Mouse (Mus musculus) heart, postnatal 0 days (tissue): ENCODE data around the gene Cdip1. TPM values are rescaled to one million over a fixed set of nuclear protein-coding genes. Genes with fewer than 3 reads are reported as not detected.
A peak's percentile ranks its signal among the peaks of the same experiment; 100 is the strongest.

Experiments
- ATAC-seq: fragments of 200-750 bp; cut with Nextera tagmentation; 2 replicates; pipeline ENCODE4 v1.8.0; 2017; ENCODE audit warnings: low read depth, moderate number of reproducible peaks, moderate library complexity; ENCODE audit not compliant: insufficient read depth
- DNase-seq: peaks from one replicate; pipeline ENCODE4 v3.0.0-alpha.2; 2016; ENCODE audit warnings: low spot score
- H3K27ac ChIP-seq: fragments of 300-500 bp; sonication (generic); 2 replicates; pipeline ENCODE4 v1.5.1; 2014; ENCODE audit warnings: low read depth, mild to moderate bottlenecking
- H3K27me3 ChIP-seq: fragments of 300-500 bp; sonication (generic); 2 replicates; pipeline ENCODE4 v1.6.1; 2014; ENCODE audit warnings: low read length, mixed read lengths; ENCODE audit not compliant: control insufficient read depth, insufficient read depth
- H3K36me3 ChIP-seq: fragments of 300-500 bp; sonication (generic); replicated peaks from 2 replicates; pipeline ENCODE4 v1.6.1; 2014; ENCODE audit warnings: low read length, mixed read lengths; ENCODE audit not compliant: control insufficient read depth, insufficient read depth
- H3K4me1 ChIP-seq: fragments of 300-500 bp; sonication (generic); 2 replicates; pipeline ENCODE4 v1.6.1; 2014; ENCODE audit warnings: antibody characterized with exemption; ENCODE audit not compliant: control insufficient read depth, insufficient read depth
- H3K4me2 ChIP-seq: fragments of 300-500 bp; sonication (generic); 2 replicates; pipeline ENCODE4 v1.6.1; 2014; ENCODE audit warnings: low read depth, mild to moderate bottlenecking, low read length, moderate library complexity
- H3K4me3 ChIP-seq: fragments of 300-500 bp; sonication (generic); 2 replicates; pipeline ENCODE4 v1.5.1; 2014; ENCODE audit warnings: low read depth, low read length
- H3K9ac ChIP-seq: fragments of 300-500 bp; sonication (generic); replicated peaks from 2 replicates; pipeline ENCODE4 v1.6.1; 2014; ENCODE audit warnings: low read depth, low read length, mixed read lengths
- H3K9me3 ChIP-seq: fragments of 300-500 bp; sonication (generic); replicated peaks from 2 replicates; pipeline ENCODE4 v1.6.1; 2016; ENCODE audit warnings: low read length; ENCODE audit not compliant: control insufficient read depth
- CTCF ChIP-seq: IDR thresholded peaks from 2 replicates; pipeline ENCODE4 v1.5.1; 2016; ENCODE audit warnings: antibody characterized with exemption, control low read depth, low read depth
- EP300 ChIP-seq: IDR thresholded peaks from 2 replicates; pipeline ENCODE4 v1.6.1; 2016; ENCODE audit warnings: antibody characterized with exemption, low read depth
- WGBS: fragments of 180-500 bp; shearing (Covaris S2); extraction: QIAGEN DNeasy Blood & Tissue Kit; methylation state at CpG from one replicate; pipeline ENCODE4 v1.1.7; 2014; 5-methylcytosine and 5-hydroxymethylcytosine counted together
- polyA plus RNA-seq: library from polyadenylated mRNA; unstranded; fragments of >200 nt; fragmentation: Nextera tagmentation; extraction: Ambion mirVana; gene quantifications from 2 replicates; pipeline ENCODE4 v1.2.1, GENCODE M21; 2015
- total RNA-seq: library from RNA; depleted of rRNA; stranded (reverse); fragments of >200 nt; gene quantifications from 2 replicates; pipeline ENCODE4 v1.2.3, GENCODE M21; 2014; ENCODE audit warnings: low replicate concordance; rRNA removed

Cdip1 gene
- total RNA-seq: 149 and 160 TPM in 2 replicates
- 121 and 123 TPM in 2 replicates for polyA plus RNA-seq

DNA sequence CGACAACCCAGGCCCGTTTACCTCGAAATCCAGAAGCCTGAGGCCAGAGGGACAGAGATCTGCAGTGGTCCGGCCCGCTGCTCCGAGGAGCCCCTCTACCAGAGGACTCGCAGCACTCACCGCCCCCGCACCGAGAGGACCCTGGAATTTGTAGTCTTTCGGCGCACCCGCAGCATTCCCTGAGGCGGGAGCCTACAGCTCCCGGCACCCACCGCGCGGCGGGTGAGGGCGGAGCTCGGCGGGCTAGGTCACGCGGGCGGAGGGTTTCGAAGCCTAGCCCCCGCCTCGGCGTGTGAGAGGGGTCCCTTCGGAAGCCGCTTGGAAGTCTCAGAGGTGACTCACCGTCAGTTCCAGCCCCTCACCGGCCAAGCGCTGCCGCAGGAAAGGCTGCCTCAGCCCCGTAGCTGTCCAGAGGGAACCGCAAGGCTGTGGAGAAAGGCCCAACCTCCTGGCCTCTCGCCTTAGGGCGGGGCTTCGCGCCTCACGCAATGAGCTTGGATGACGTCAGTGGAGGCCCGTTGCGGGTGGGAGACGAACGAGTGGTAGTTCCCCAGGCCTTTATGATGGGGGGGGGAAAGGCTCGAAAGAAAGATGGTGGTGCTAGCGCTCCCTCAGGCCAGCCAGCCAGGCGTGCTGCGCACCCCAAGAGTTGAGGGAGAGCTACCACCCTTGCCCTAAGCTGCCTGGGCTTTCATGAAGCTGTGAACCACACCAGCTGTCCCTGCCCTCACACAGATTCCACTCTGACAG is at the start of gene Cdip1:
Cdip1 (minus strand) TSS at position 483 of the 750 bp plus-strand sequence.
- ATAC-seq: peak; percentile 97
- DNase-seq: peak; percentile 93
- H3K4me3 ChIP-seq: peak within 1 kb of the TSS; percentile 82
- 1% methylated on average over 47 of the region's 51 CpGs for WGBS
- H3K27me3 ChIP-seq: no peaks in the 10 kb centered on the region
- peak within 1 kb of the TSS; percentile 80 for H3K4me2 ChIP-seq
- H3K27ac ChIP-seq: peak within 1 kb of the TSS; percentile 97
- no peaks in the 10 kb centered on the region for H3K9me3 ChIP-seq
- H3K36me3 ChIP-seq: peaks cover 1% of the 10 kb centered on the region; the same call in 1 of the 2 replicates
- peaks cover 39% of the 10 kb centered on the region for H3K4me1 ChIP-seq
- TF ChIP-seq CTCF (no peak), EP300 (no peak)
- H3K9ac ChIP-seq: peak within 1 kb of the TSS; percentile 89

DNA sequence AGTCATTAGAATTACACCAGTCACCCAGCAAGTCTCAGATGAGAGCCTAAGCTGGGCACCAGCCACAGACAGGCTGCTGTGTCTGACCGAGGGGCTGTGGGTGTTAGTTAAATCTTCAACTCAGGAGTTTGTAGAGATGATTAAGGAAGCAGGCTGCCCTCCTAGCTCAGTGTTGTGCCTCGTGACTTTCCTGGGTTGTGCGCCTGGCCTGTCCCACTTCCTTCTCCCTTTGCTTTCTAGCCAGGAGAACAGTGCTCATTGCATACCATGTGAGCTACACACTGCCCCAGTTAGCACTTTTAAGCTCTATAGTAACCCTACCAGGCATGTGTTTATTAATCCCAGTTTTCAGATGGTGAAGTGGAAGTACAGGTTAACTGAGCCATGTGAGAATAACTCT is 49.5 kb upstream of the Cdip1 start:
- Histone ChIP-seq H3K36me3 (no peaks in the 10 kb centered on the region), H3K9me3 (no peaks in the 10 kb centered on the region), H3K27ac (no peak overlapping the region), H3K4me2 (no peak overlapping the region), H3K4me1 (no peaks in the 10 kb centered on the region), H3K9ac (no peak overlapping the region), H3K4me3 (no peak overlapping the region), H3K27me3 (no peaks in the 10 kb centered on the region)
- TF ChIP-seq EP300: no peak
- TF ChIP-seq CTCF: no peak
- WGBS: 68% methylated on average over 3 of the region's 3 CpGs
- no peak for ATAC-seq
- no peak for DNase-seq

DNA sequence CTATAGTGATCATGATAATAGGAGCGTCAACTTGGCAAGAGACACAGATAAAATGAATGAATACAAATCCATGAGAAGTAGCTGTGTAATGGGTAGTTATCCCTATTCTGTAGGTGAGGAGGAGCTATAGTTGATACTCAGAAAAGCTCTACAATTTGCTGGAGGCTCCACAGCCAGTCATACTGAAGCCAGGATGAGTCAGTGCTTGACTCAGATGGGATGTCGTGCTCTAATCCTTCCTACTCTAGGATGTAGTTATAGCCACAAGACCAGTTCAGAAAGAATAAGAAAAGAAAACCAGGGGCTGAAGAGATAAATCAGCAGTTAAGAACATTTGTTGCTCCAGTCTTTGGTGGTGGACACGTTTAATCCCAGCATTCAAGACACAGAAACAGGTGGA is 47.5 kb upstream of the Cdip1 start:
- 69% methylated on average over 3 of the region's 3 CpGs for WGBS
- Histone ChIP-seq H3K4me1 (no peaks in the 10 kb centered on the region), H3K4me2 (no peak overlapping the region), H3K27ac (no peak overlapping the region), H3K27me3 (no peaks in the 10 kb centered on the region), H3K36me3 (no peaks in the 10 kb centered on the region), H3K9ac (no peak overlapping the region), H3K4me3 (no peak overlapping the region), H3K9me3 (no peaks in the 10 kb centered on the region)
- ATAC-seq (no peak), DNase-seq (no peak)
- TF ChIP-seq CTCF (no peak), EP300 (no peak)

DNA sequence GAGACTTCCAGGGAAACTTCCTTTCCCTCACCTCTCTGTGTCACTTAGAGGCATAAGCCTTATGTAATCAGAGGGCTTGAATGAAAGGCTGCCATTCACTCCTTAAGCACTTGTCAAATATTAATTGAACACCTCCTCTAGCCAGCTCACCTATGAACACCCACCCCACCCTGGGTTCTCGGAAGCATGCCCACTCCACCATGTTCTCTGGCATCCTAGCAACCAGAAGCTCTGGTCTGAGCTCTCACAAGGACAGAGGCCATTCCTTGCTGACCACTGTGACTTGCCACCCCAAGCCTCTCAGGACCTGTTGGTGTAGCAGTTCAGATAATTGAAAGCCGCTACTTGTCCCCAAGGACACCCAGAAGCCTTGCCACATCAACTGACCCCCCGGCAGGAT is 45.1 kb upstream of the Cdip1 start, which contains the start of gene 4930562C15Rik:
4930562C15Rik (plus strand) TSS at position 226 of the 400 bp plus-strand sequence.
- ATAC-seq: no peak
- TF ChIP-seq EP300: no peak
- no peak for TF ChIP-seq CTCF
- DNase-seq: no peak

DNA sequence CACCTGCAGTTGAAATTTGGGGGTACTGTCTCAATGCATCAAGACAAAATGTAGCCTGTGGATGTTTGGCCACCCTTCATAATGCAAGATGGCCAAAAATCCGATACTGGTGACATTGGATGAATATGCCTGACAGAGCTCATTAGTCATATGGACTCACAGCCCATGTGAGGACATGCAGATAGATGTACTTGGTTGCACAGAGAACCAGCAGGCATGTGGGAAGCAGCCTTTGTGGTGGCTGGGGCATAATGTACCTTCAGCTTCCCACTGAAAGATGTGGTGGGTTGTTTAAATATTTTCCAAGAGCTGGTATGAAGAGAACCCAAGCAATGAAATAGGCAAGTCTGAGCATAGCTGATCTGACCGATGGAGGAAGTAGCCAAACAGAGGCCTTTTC is 43.8 kb upstream of the Cdip1 start:
- Histone ChIP-seq H3K9ac (no peak overlapping the region), H3K4me2 (no peak overlapping the region)

More for the DNA sequence above, 45.1 kb upstream of the Cdip1 start, which contains the start of gene 4930562C15Rik:
- H3K4me2 ChIP-seq: no peak within 1 kb of the TSS
- H3K4me1 ChIP-seq: no peaks in the 10 kb centered on the region
- H3K27me3 ChIP-seq: no peaks in the 10 kb centered on the region
- no peak within 1 kb of the TSS for H3K4me3 ChIP-seq
- no peaks in the 10 kb centered on the region for H3K36me3 ChIP-seq
- no peak within 1 kb of the TSS for H3K27ac ChIP-seq
- H3K9me3 ChIP-seq: no peaks in the 10 kb centered on the region
- no peak within 1 kb of the TSS for H3K9ac ChIP-seq
- WGBS: 72% methylated on average over 3 of the region's 3 CpGs

More for the DNA sequence above, 43.8 kb upstream of the Cdip1 start:
- Histone ChIP-seq H3K27me3 (no peaks in the 10 kb centered on the region), H3K27ac (no peak overlapping the region), H3K4me3 (no peak overlapping the region), H3K36me3 (no peaks in the 10 kb centered on the region), H3K4me1 (no peaks in the 10 kb centered on the region), H3K9me3 (no peaks in the 10 kb centered on the region)
- WGBS: 69% methylated on average over 2 of the region's 2 CpGs
- ATAC-seq: no peak
- no peak for TF ChIP-seq EP300
- TF ChIP-seq CTCF: no peak
- no peak for DNase-seq
